Mouse (Mus musculus) stomach, postnatal 0 days (tissue): Measurements from ENCODE around the gene Cd248. TPM values are rescaled to one million over a fixed set of nuclear protein-coding genes. Genes with fewer than 3 reads are reported as not detected.

Experiments
- ATAC-seq: fragments of 200-750 bp; cut with Nextera tagmentation; 2 replicates; pipeline ENCODE4 v1.8.0; 2017; ENCODE audit not compliant: low FRiP score, low TSS enrichment
- DNase-seq: peaks from one replicate; pipeline ENCODE4 v3.0.0-alpha.2; 2016; ENCODE audit warnings: low spot score
- H3K27ac ChIP-seq: fragments of 300-500 bp; sonication (generic); replicated peaks from 2 replicates; pipeline ENCODE4 v1.5.1; 2014; ENCODE audit warnings: mild to moderate bottlenecking, control low read depth
- H3K27me3 ChIP-seq: fragments of 300-500 bp; sonication (generic); 2 replicates; pipeline ENCODE4 v1.6.1; 2014; ENCODE audit warnings: low read length; ENCODE audit not compliant: control insufficient read depth, insufficient read depth
- H3K36me3 ChIP-seq: fragments of 300-500 bp; sonication (generic); 2 replicates; pipeline ENCODE4 v1.6.1; 2014; ENCODE audit warnings: low read length, mixed read lengths; ENCODE audit not compliant: control insufficient read depth, insufficient read depth
- H3K4me1 ChIP-seq: fragments of 300-500 bp; sonication (generic); replicated peaks from 2 replicates; pipeline ENCODE4 v1.6.1; 2014; ENCODE audit warnings: antibody characterized with exemption; ENCODE audit not compliant: control insufficient read depth, insufficient read depth
- H3K4me2 ChIP-seq: fragments of 300-500 bp; sonication (generic); replicated peaks from 2 replicates; pipeline ENCODE4 v1.6.1; 2014; ENCODE audit warnings: low read depth, mild to moderate bottlenecking, control low read depth, moderate library complexity
- H3K4me3 ChIP-seq: fragments of 300-500 bp; sonication (generic); 2 replicates; pipeline ENCODE4 v1.5.1; 2014; ENCODE audit warnings: low read depth, low read length, control low read depth
- H3K9ac ChIP-seq: fragments of 300-500 bp; sonication (generic); 2 replicates; pipeline ENCODE4 v1.6.1; 2014; ENCODE audit warnings: mild to moderate bottlenecking, low read length, control low read depth, mixed read lengths
- H3K9me3 ChIP-seq: fragments of 300-500 bp; sonication (generic); 2 replicates; pipeline ENCODE4 v1.6.1; 2016; ENCODE audit warnings: low read length; ENCODE audit not compliant: control insufficient read depth
- CTCF ChIP-seq: IDR thresholded peaks from 2 replicates; pipeline ENCODE4 v1.5.1; 2016; ENCODE audit warnings: antibody characterized with exemption, low read depth, mild to moderate bottlenecking, moderate library complexity
- EP300 ChIP-seq: optimal IDR thresholded peaks from 2 replicates; pipeline ENCODE3; 2016; ENCODE audit warnings: antibody characterized with exemption
- WGBS: fragments of 180-500 bp; shearing (Covaris S2); extraction: QIAGEN DNeasy Blood & Tissue Kit; methylation state at CpG from one replicate; pipeline ENCODE4 v1.1.7; 2014; 5-methylcytosine and 5-hydroxymethylcytosine counted together
- polyA plus RNA-seq: library from polyadenylated mRNA; unstranded; fragments of >200 nt; fragmentation: Nextera tagmentation; extraction: Ambion mirVana; gene quantifications from 2 replicates; pipeline ENCODE4 v1.2.1, GENCODE M21; 2015

Gene Cd248
- polyA plus RNA-seq, 1 experiment from 2014 or later: 31.6 TPM

GRCm38 (mm10) chr19:5040862-5041523 is 26.9 kb upstream of the Cd248 start, which contains the start of gene Brms1:
Gene Brms1 (plus strand): TSS chr19:5041354.
- no peaks in the 10 kb centered on the region for H3K27me3 ChIP-seq
- no peak for TF ChIP-seq CTCF
- TF ChIP-seq EP300: no peak
- no peaks in the 10 kb centered on the region for H3K9me3 ChIP-seq
- peak within 1 kb of the TSS; percentile 85 for H3K9ac ChIP-seq
- peaks cover 6% of the 10 kb centered on the region for H3K4me1 ChIP-seq
- WGBS: 2% methylated on average over 40 of the region's 40 CpGs
- peak; percentile 95 for DNase-seq
- H3K27ac ChIP-seq: peak within 1 kb of the TSS; percentile 91
- H3K36me3 ChIP-seq: no peaks in the 10 kb centered on the region; the same call in 1 of the 2 replicates
- peak within 1 kb of the TSS; percentile 96 for H3K4me2 ChIP-seq
- H3K4me3 ChIP-seq: peak within 1 kb of the TSS; percentile 79
- ATAC-seq: peak; percentile 80

- peak overlapping the region; percentile 96 for H3K4me2 ChIP-seq
- no peaks in the 10 kb centered on the region; the same call in 1 of the 2 replicates for H3K36me3 ChIP-seq
- peak overlapping the region; percentile 91 for H3K27ac ChIP-seq
- H3K4me3 ChIP-seq: peak overlapping the region; percentile 79
- TF ChIP-seq EP300 (no peak), CTCF (no peak)
- peaks cover 6% of the 10 kb centered on the region for H3K4me1 ChIP-seq
- H3K9me3 ChIP-seq: no peaks in the 10 kb centered on the region
- WGBS: under 1% methylated on average over 16 of the region's 16 CpGs
- peak overlapping the region; percentile 85 for H3K9ac ChIP-seq
- ATAC-seq (no peak), DNase-seq (no peak)
- H3K27me3 ChIP-seq: no peaks in the 10 kb centered on the region
These were observed 26.3 kb upstream of the Cd248 start for GRCm38 (mm10) chr19:5041588-5041987.

GRCm38 (mm10) chr19:5045531-5045930 is 22.3 kb upstream of the Cd248 start:
- DNase-seq: no peak
- Histone ChIP-seq H3K4me2 (no peak overlapping the region), H3K27me3 (no peaks in the 10 kb centered on the region), H3K27ac (no peak overlapping the region), H3K4me1 (peaks cover under 1% of the 10 kb centered on the region; the same call in 1 of the 2 replicates), H3K36me3 (peaks cover 6% of the 10 kb centered on the region), H3K4me3 (no peak overlapping the region), H3K9me3 (no peaks in the 10 kb centered on the region), H3K9ac (no peak overlapping the region)
- ATAC-seq: no peak
- 73% methylated on average over 4 of the region's 4 CpGs for WGBS
- no peak for TF ChIP-seq EP300
- TF ChIP-seq CTCF: no peak

GRCm38 (mm10) chr19:5048138-5049056 is 19.5 kb upstream of the Cd248 start:
- Histone ChIP-seq H3K4me3 (no peak overlapping the region), H3K4me1 (no peaks in the 10 kb centered on the region; the same call in 1 of the 2 replicates), H3K27ac (no peak overlapping the region), H3K9me3 (no peaks in the 10 kb centered on the region), H3K4me2 (no peak overlapping the region), H3K27me3 (no peaks in the 10 kb centered on the region), H3K36me3 (peaks cover 6% of the 10 kb centered on the region), H3K9ac (no peak overlapping the region)
- ATAC-seq (no peak), DNase-seq (no peak)
- 76% methylated on average over 14 of the region's 14 CpGs for WGBS
- TF ChIP-seq EP300 (no peak), CTCF (peak; percentile 23; the same call in 1 of the 2 replicates)

- Histone ChIP-seq H3K36me3 (peaks cover 6% of the 10 kb centered on the region), H3K27me3 (no peaks in the 10 kb centered on the region), H3K9ac (no peak overlapping the region), H3K4me1 (no peaks in the 10 kb centered on the region; the same call in 1 of the 2 replicates), H3K4me3 (no peak overlapping the region), H3K27ac (no peak overlapping the region; the same call in 1 of the 2 replicates), H3K4me2 (no peak overlapping the region), H3K9me3 (no peaks in the 10 kb centered on the region)
- TF ChIP-seq EP300: no peak
- no peak for TF ChIP-seq CTCF
- DNase-seq (no peak), ATAC-seq (no peak)
- 79% methylated on average over 6 of the region's 6 CpGs for WGBS
These were observed 18.6 kb upstream of the Cd248 start for GRCm38 (mm10) chr19:5049325-5049724.
